Mouse (Mus musculus) stomach, embryonic 15.5 days (tissue): Measurements from ENCODE around the gene Prm1. TPM values are rescaled to one million over a fixed set of nuclear protein-coding genes. Genes with fewer than 3 reads are reported as not detected.

Source experiments
- ATAC-seq: fragments of 200-750 bp; cut with Nextera tagmentation; 2 replicates; pipeline ENCODE4 v1.8.0; 2017; ENCODE audit warnings: low read depth, moderate number of reproducible peaks, moderate TSS enrichment; ENCODE audit not compliant: insufficient read depth, low FRiP score
- H3K27ac ChIP-seq: fragments of 300-500 bp; sonication (generic); 2 replicates; pipeline ENCODE4 v1.5.1; 2015; ENCODE audit warnings: mild to moderate bottlenecking, inconsistent platforms
- H3K27me3 ChIP-seq: fragments of 300-500 bp; sonication (generic); replicated peaks from 2 replicates; pipeline ENCODE4 v1.6.1; 2015; ENCODE audit warnings: inconsistent platforms
- H3K36me3 ChIP-seq: fragments of 300-500 bp; sonication (generic); 2 replicates; pipeline ENCODE4 v1.6.1; 2015; ENCODE audit warnings: inconsistent platforms
- H3K4me1 ChIP-seq: fragments of 300-500 bp; sonication (generic); 2 replicates; pipeline ENCODE4 v1.6.1; 2015; ENCODE audit warnings: inconsistent platforms
- H3K4me2 ChIP-seq: fragments of 300-500 bp; sonication (generic); 2 replicates; pipeline ENCODE4 v1.6.1; 2015; ENCODE audit warnings: mild to moderate bottlenecking, inconsistent platforms
- H3K4me3 ChIP-seq: fragments of 300-500 bp; sonication (generic); replicated peaks from 2 replicates; pipeline ENCODE4 v1.5.1; 2015; ENCODE audit warnings: inconsistent platforms
- H3K9ac ChIP-seq: fragments of 300-500 bp; sonication (generic); 2 replicates; pipeline ENCODE4 v1.6.1; 2015; ENCODE audit warnings: inconsistent platforms
- H3K9me3 ChIP-seq: fragments of 300-500 bp; sonication (generic); 2 replicates; pipeline ENCODE4 v1.6.1; 2016; ENCODE audit warnings: inconsistent platforms
- WGBS: fragments of 180-500 bp; shearing (Covaris S2); methylation state at CpG from one replicate; pipeline ENCODE4 v1.1.7; 2015; 5-methylcytosine and 5-hydroxymethylcytosine counted together
- polyA plus RNA-seq: library from polyadenylated mRNA; unstranded; fragments of >200 nt; fragmentation: Nextera tagmentation; extraction: Ambion mirVana; gene quantifications from 2 replicates; pipeline ENCODE4 v1.2.1, GENCODE M21; 2015

Prm1 gene
- polyA plus RNA-seq, 1 experiment from 2014 or later = not detected

DNA sequence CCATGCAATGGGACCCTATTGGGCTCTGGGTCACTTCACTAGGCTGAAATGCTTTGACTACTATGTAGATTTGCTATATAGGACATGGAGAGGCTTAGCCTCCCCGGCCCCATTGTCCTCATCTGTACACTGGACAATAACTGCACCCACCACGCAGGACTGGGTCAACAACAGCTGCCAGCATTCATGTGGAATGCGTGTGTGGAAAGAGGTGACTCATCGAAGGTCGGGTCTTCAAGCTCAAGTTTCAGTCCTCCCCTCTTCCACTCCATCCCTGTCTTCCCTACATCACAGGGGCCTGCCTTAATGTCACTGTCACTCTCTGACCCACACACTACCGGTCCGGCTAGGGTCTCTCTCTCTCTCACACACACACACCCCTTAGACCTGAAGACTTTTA, 29.3 kb downstream of the Prm1 start:
- Histone ChIP-seq H3K27me3 (no peaks in the 10 kb centered on the region), H3K4me3 (no peak overlapping the region), H3K27ac (no peak overlapping the region), H3K4me1 (peaks cover 11% of the 10 kb centered on the region; the same call in 1 of the 2 replicates), H3K9me3 (no peaks in the 10 kb centered on the region), H3K4me2 (no peak overlapping the region), H3K36me3 (no peaks in the 10 kb centered on the region), H3K9ac (no peak overlapping the region)
- no peak for ATAC-seq
- 31% methylated on average over 7 of the region's 7 CpGs for WGBS

DNA sequence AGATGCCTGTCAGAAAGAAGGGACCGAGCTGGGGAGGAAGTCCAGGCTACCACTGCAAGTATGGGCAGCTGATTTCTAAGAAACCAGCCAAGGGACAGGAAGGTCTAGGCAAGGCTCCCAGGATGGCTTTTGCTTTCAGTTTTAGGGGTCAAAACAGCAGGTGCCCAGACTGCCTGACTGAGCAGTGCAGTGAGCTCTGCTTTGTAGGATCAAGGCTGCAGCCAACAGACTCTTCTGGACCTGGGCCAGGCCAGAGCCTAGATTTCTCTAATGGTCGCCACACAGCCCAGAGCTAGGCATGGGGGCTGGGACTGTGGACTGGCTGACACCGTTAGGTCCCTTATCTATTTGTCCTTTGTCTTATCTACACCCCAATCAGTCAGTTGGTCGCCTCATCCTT, 30.9 kb downstream of the Prm1 start:
- no peak overlapping the region for H3K27ac ChIP-seq
- H3K9me3 ChIP-seq = no peaks in the 10 kb centered on the region
- 51% methylated on average over 4 of the region's 4 CpGs for WGBS
- no peak overlapping the region for H3K9ac ChIP-seq
- H3K4me2 ChIP-seq = no peak overlapping the region
- H3K36me3 ChIP-seq = no peaks in the 10 kb centered on the region
- peaks cover 3% of the 10 kb centered on the region; the same call in 1 of the 2 replicates for H3K4me1 ChIP-seq
- H3K4me3 ChIP-seq = no peak overlapping the region
- no peak for ATAC-seq
- no peaks in the 10 kb centered on the region for H3K27me3 ChIP-seq

DNA sequence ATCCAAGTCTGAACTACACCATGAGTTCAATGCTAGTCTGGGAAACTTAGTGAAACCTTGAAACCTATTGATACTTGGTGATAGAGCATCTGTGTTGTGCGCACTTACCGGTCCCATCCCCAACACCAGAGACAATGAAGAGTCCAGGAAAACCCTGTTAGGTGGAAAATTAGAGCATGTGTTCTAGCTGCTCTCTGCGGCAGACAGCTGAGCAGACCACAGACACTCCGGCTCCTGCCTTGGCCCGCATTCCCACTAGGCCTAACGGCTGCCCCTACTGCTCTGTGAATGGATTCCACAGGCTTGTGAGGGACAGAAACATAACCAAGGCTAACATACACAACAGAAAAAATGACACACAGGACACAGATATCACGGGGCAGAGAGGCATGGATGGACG, 32.1 kb downstream of the Prm1 start:
- whole genome bisulfite sequencing = 75% methylated on average over 8 of the region's 8 CpGs

DNA sequence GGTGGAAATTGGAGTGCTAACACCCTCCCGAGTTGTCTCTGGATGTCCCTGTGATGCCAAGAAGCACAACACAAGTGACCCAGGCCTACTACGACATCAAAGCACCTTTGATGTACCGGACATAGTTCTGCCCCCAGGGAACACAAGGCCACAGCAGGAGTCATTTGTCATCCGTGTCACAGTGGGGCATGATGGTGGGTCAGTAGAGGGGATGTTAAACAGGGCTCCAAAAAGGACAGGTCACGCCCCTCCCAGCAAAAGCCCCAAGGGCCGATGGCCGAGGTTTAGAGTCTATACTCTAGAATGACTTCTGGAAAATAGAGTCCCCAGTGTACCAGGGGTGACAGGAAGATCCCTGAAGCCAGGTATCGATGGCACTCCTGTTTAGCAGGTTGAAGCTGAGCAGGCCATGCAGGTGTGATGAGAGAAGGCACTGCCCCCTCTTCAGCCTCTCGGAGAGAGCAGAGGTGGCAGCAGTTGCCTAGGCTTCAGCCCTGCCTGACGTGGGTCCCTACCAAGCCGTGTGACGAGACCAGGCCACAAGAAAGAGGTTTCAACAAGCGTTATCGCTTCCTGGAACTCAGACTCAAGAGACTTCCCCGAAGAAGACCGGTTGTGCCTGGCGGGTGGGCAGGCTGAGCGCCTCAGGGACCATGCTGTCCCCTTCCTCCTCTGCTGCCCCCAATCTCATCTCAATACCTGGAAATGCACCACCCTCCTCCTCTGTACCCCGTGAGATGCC, 33.7 kb downstream of the Prm1 start:
- no peak for ATAC-seq
- no peaks in the 10 kb centered on the region for H3K9me3 ChIP-seq
- peaks cover 10% of the 10 kb centered on the region; the same call in 1 of the 2 replicates for H3K4me1 ChIP-seq
- no peak overlapping the region; the same call in 1 of the 2 replicates for H3K27ac ChIP-seq
- H3K9ac ChIP-seq = no peak overlapping the region
- H3K27me3 ChIP-seq = no peaks in the 10 kb centered on the region
- WGBS = 66% methylated on average over 19 of the region's 19 CpGs
- no peak overlapping the region for H3K4me3 ChIP-seq
- no peak overlapping the region for H3K4me2 ChIP-seq
- H3K36me3 ChIP-seq = no peaks in the 10 kb centered on the region

More for the DNA sequence above, 32.1 kb downstream of the Prm1 start:
- peaks cover 10% of the 10 kb centered on the region; the same call in 1 of the 2 replicates for H3K4me1 ChIP-seq
- H3K9ac ChIP-seq = no peak overlapping the region
- no peaks in the 10 kb centered on the region for H3K9me3 ChIP-seq
- no peak overlapping the region for H3K27ac ChIP-seq
- no peak for ATAC-seq
- H3K4me3 ChIP-seq = no peak overlapping the region
- no peaks in the 10 kb centered on the region for H3K27me3 ChIP-seq
- H3K36me3 ChIP-seq = no peaks in the 10 kb centered on the region
- H3K4me2 ChIP-seq = no peak overlapping the region

DNA sequence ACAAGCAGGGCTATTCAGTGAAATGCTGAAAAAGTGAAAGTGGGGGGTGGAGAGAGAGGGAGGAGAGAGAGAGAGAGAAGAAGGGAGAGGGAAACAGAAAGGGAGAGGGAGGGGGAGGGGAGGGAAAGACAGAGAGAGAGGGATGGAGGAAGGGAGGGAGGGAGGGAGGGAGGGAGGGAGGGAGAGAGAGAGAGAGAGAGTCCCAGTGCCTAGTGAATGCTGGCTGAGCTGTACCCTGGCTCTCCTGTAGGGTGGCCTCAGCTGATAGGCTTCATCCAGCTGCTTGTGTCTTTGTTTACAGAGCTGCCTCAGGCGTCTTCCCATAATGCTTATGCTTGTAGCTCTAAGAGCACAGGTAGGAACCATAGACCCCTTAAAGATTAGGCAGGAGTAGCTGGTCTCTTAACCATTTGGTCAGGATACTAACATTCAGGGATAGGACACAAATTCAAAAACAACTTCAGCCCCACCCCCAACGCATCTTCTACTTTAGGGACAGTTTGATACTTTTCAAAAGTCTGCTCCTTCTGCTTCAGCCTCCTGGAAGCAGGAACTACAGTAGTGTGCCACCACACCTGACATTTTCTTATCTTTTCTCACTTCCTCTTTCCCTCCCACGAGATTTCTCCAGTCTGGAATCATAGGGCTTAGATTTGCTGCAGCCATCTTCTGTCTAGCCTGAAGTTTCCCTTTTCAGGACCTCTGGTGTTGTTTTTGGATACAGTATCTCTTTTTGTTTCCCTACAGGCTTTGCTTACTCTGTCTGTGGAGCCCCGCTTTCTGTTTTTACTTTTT, 34.9 kb downstream of the Prm1 start:
- Histone ChIP-seq H3K36me3 (no peaks in the 10 kb centered on the region), H3K4me2 (no peak overlapping the region), H3K4me1 (peaks cover 10% of the 10 kb centered on the region; the same call in 1 of the 2 replicates), H3K9me3 (no peaks in the 10 kb centered on the region), H3K27me3 (no peaks in the 10 kb centered on the region), H3K4me3 (no peak overlapping the region), H3K27ac (peak overlapping the region; percentile 23; the same call in 1 of the 2 replicates), H3K9ac (no peak overlapping the region)
- peak; percentile 59; the same call in 1 of the 2 replicates for ATAC-seq
- WGBS = 39% methylated on average over 4 of the region's 4 CpGs

DNA sequence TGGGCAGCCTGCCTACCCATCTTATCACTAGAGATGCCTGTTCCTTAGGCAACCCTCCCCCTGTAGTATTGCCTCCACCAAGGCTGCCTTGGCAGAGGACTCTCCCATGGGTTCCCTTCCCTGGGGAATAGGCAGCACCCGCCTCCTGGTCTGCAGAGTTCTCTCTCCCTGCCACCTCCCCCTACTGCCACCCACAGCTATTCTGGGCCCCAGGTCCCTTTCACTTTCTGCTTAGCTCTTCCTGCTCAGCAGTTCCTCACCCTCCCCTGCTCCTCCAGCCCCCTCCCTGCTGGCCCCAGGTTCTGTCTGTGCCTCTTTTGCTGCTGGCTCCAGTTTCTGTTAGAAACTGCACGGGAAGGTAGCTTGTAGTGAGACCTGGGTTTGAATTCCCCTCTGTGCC, 36.0 kb downstream of the Prm1 start:
- H3K9ac ChIP-seq = no peak overlapping the region
- H3K9me3 ChIP-seq = no peaks in the 10 kb centered on the region
- no peaks in the 10 kb centered on the region for H3K27me3 ChIP-seq
- 56% methylated on average over 2 of the region's 2 CpGs for WGBS
- no peak overlapping the region for H3K4me3 ChIP-seq
- H3K27ac ChIP-seq = no peak overlapping the region
- peaks cover 10% of the 10 kb centered on the region; the same call in 1 of the 2 replicates for H3K4me1 ChIP-seq
- no peak overlapping the region for H3K4me2 ChIP-seq
- ATAC-seq = no peak
- H3K36me3 ChIP-seq = no peaks in the 10 kb centered on the region

DNA sequence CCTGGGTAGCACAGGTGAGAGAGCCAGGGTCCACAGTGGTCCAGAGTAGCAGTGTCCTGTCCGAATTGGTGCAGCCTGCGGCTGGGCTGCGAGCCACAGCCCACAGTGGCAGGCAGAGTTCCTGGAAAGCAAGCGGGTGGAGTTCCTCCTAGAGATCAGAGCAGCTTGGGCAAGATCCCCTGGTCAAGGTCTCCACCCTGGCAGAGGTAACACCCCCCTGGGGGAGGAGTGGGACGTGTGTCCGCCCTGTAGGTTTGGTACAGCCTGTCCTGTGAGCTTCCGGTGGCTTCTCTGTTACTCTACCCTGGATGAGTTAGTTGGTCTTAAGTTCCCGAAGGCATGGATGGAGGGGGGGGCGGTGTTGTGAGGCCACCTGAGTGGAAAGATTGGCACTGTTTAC, 36.8 kb downstream of the Prm1 start:
- WGBS = 40% methylated on average over 9 of the region's 9 CpGs
- no peaks in the 10 kb centered on the region for H3K9me3 ChIP-seq
- no peak for ATAC-seq

DNA sequence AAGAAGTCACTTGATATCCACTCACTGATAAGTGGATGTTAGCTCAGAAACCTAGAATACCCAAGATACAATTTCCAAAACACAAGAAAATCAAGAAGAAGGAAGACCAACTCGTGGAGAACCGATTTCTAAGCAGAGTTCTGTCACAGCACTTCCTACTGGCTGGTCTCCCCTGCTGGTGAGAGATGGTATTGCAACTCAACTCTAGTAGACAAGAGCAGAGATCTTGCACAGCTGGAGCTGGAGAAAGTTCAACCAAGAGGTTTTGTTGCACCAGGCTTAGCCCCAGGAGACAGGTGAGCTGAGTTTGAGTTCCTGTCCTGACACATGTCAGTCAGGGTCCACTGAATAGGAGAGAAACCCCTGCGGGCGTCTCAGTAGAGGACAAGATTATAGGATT, 38.5 kb downstream of the Prm1 start:
- no peak overlapping the region for H3K27ac ChIP-seq
- 47% methylated on average over 4 of the region's 4 CpGs for WGBS

More for the DNA sequence above, 36.8 kb downstream of the Prm1 start:
- Histone ChIP-seq H3K4me3 (no peak overlapping the region), H3K4me2 (no peak overlapping the region), H3K36me3 (no peaks in the 10 kb centered on the region), H3K9ac (no peak overlapping the region), H3K4me1 (peaks cover 13% of the 10 kb centered on the region), H3K27ac (no peak overlapping the region), H3K27me3 (no peaks in the 10 kb centered on the region)

DNA sequence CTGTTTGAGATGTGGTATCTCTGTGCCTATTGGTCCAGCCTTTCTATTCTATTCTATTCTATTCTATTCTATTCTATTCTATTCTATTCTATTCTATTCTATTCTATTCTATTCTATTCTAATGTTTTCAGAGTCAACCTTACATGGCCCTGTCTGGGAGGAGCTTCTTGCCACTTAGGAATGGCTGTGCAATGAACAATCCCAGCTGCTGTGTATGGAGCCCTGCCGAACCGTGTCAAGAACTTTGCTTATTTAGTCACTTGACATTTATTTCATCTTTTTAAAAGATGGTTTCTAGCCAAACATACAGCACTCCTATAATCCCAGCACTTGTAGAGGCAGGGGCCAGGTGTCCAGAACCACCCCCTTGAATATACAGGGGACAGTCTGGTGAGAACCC, 41.3 kb downstream of the Prm1 start:
- ATAC-seq = no peak
- WGBS = 19% methylated on average over 2 of the region's 2 CpGs

More for the DNA sequence above, 38.5 kb downstream of the Prm1 start:
- Histone ChIP-seq H3K36me3 (no peaks in the 10 kb centered on the region), H3K4me1 (peaks cover 16% of the 10 kb centered on the region), H3K27me3 (no peaks in the 10 kb centered on the region), H3K9ac (no peak overlapping the region), H3K4me2 (no peak overlapping the region), H3K9me3 (no peaks in the 10 kb centered on the region), H3K4me3 (no peak overlapping the region)
- ATAC-seq = no peak

DNA sequence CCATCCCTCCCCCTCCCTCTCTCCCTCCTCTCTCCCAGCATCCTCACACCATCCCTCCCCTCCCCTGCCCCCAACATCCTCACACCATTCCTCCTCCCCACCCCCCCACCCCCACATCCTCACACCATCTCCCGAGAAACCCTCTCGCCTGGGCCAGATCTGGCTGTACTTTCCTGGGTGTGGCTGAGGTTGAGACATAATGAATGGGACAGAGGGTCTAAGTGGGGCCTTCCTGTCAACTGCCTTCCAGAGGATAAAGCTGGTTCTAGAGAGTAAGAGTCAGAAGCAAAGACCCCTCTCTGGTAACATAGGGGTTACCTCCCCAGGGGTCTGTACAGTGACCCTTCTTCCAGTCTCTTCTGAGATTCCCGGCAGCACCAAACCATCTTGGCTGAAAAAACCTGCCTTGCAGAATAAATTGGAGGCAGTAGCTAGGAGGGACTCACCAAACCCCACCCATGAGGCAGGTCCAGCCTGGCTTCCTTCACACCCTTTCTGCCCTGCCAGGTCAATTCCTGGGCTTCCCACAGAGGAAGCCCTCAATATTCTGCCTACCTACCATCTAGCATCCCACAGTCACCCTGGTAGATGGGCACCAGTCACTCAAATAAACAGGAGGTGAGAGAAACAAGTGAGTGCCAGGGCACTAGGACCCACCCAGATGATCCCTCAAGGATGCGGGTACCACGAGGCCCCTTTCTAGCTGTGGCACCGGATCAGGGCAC, 41.9 kb downstream of the Prm1 start:
- Histone ChIP-seq H3K36me3 (no peaks in the 10 kb centered on the region), H3K4me2 (no peak overlapping the region), H3K4me1 (peaks cover 9% of the 10 kb centered on the region), H3K27me3 (no peaks in the 10 kb centered on the region), H3K27ac (no peak overlapping the region), H3K9me3 (no peaks in the 10 kb centered on the region), H3K9ac (no peak overlapping the region), H3K4me3 (no peak overlapping the region)
- ATAC-seq = no peak
- WGBS = 51% methylated on average over 6 of the region's 6 CpGs

More for the DNA sequence above, 41.3 kb downstream of the Prm1 start:
- Histone ChIP-seq H3K4me3 (no peak overlapping the region), H3K9me3 (no peaks in the 10 kb centered on the region), H3K4me2 (no peak overlapping the region), H3K27me3 (no peaks in the 10 kb centered on the region), H3K36me3 (no peaks in the 10 kb centered on the region), H3K9ac (no peak overlapping the region), H3K4me1 (peaks cover 12% of the 10 kb centered on the region), H3K27ac (no peak overlapping the region)

DNA sequence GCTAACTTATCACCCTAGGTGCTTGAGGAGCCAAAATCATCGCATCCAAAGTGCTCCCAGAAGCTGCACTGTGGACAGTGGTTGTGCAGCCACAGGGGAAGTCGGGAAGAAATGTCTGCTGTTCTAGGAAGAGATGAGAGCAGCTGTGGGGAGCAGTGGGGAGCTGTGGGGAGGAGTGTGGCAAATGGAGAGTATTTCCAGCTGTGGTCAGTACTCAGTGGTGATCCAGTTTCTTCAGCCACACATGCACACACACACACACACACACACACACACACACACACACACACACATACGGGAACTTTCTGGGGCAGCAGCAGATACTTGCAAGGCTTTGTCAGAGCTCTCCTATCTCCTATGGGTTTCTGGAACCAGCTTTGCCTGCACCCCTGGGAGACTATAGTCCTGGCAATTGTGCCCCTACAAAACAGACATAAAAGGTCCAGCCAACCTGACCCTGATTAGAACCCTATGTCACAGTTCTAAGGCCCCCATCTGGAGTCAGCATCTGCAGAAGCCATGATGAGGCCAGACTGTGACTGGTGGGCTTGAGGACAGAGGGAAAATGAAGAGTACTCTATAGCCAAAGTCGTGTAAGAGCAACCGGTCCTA, 43.0 kb downstream of the Prm1 start:
- WGBS = 61% methylated on average over 5 of the region's 5 CpGs
- no peak overlapping the region for H3K4me3 ChIP-seq
- H3K9ac ChIP-seq = no peak overlapping the region
- no peak overlapping the region for H3K4me2 ChIP-seq
- H3K4me1 ChIP-seq = peaks cover 9% of the 10 kb centered on the region
- ATAC-seq = no peak
- no peaks in the 10 kb centered on the region for H3K27me3 ChIP-seq
- no peaks in the 10 kb centered on the region for H3K36me3 ChIP-seq
- H3K9me3 ChIP-seq = no peaks in the 10 kb centered on the region
- no peak overlapping the region for H3K27ac ChIP-seq
